Mouse (Mus musculus) bone marrow, adult 2 months (tissue): ENCODE data around the gene Txk.

ENCODE experiments used
- CTCF ChIP-seq: fragments of 200-500 bp; IDR thresholded peaks from 2 replicates; pipeline ENCODE4 v1.5.1; 2011; ENCODE audit warnings: low read length, control low read depth; ENCODE audit not compliant: control insufficient read depth, insufficient read depth
- POLR2A ChIP-seq: fragments of 200-500 bp; IDR thresholded peaks from 2 replicates; pipeline ENCODE4 v1.6.1; 2011; ENCODE audit warnings: low read depth, mild to moderate bottlenecking, control low read depth, low read length, borderline replicate concordance; ENCODE audit not compliant: control insufficient read depth

- no peak for TF ChIP-seq POLR2A
- TF ChIP-seq CTCF, result no peak
These were observed 32.1 kb upstream of the Txk start for GRCm38 (mm10) chr5:72784719-72785118.
